Mouse (Mus musculus) cerebellum, adult 2 months (tissue): ENCODE results near the gene Ankrd65.

Experiments
- CTCF ChIP-seq: fragments of 200-500 bp; IDR thresholded peaks from 2 replicates; pipeline ENCODE4 v1.5.1; 2011; ENCODE audit warnings: low read depth, mild to moderate bottlenecking, control low read depth, low read length, moderate library complexity, borderline replicate concordance; ENCODE audit not compliant: insufficient read depth
- POLR2A ChIP-seq: fragments of 200-500 bp; IDR thresholded peaks from 2 replicates; pipeline ENCODE4 v1.6.1; 2011; ENCODE audit warnings: low read length, control low read depth, borderline replicate concordance; ENCODE audit not compliant: insufficient read depth

- no peak for TF ChIP-seq CTCF
- no peak for TF ChIP-seq POLR2A
Observed at GRCm38 (mm10) chr4:155817533-155817932, 27.3 kb downstream of the Ankrd65 start.
